Mouse (Mus musculus) forebrain, postnatal 0 days (tissue): ENCODE measurements at regions not wholly inside any gene's neighbourhood (a gene's known extent, or its start where the extent isn't known, plus 50 kb on each side); places are given as distances from the start of the nearest gene placed in this dataset.

Source experiments
- ATAC-seq: fragments of 200-750 bp; cut with Nextera tagmentation; 2 replicates; pipeline ENCODE4 v1.8.0; 2017; ENCODE audit warnings: mild to moderate bottlenecking, moderate library complexity
- DNase-seq: peaks from one replicate; pipeline ENCODE4 v3.0.0-alpha.2; 2015
- H3K27ac ChIP-seq: fragments of 300-500 bp; sonication (generic); 2 replicates; pipeline ENCODE4 v1.5.1; 2014; ENCODE audit warnings: low read depth, mild to moderate bottlenecking, antibody characterized with exemption, low read length, moderate library complexity, mixed read lengths
- H3K27me3 ChIP-seq: fragments of 300-500 bp; sonication (generic); 2 replicates; pipeline ENCODE4 v1.6.1; 2014; ENCODE audit warnings: mild to moderate bottlenecking, low read length, mixed read lengths; ENCODE audit not compliant: insufficient read depth
- H3K36me3 ChIP-seq: fragments of 300-500 bp; sonication (generic); 2 replicates; pipeline ENCODE4 v1.6.1; 2014; ENCODE audit warnings: mild to moderate bottlenecking, moderate library complexity; ENCODE audit not compliant: insufficient read depth
- H3K4me1 ChIP-seq: fragments of 300-500 bp; sonication (generic); 2 replicates; pipeline ENCODE4 v1.6.1; 2014; ENCODE audit warnings: antibody characterized with exemption; ENCODE audit not compliant: insufficient read depth
- H3K4me2 ChIP-seq: fragments of 300-500 bp; sonication (generic); 2 replicates; pipeline ENCODE4 v1.6.1; 2014; ENCODE audit warnings: low read depth, mild to moderate bottlenecking, moderate library complexity
- H3K4me3 ChIP-seq: fragments of 300-500 bp; sonication (generic); 2 replicates; pipeline ENCODE4 v1.5.1; 2014; ENCODE audit warnings: low read depth, low read length, mixed read lengths
- H3K9ac ChIP-seq: fragments of 300-500 bp; sonication (generic); 2 replicates; pipeline ENCODE4 v1.6.1; 2014; ENCODE audit warnings: mild to moderate bottlenecking
- H3K9me3 ChIP-seq: fragments of 300-500 bp; sonication (generic); 2 replicates; pipeline ENCODE4 v1.6.1; 2016; ENCODE audit warnings: low read length
- CTCF ChIP-seq: sonication (generic); IDR thresholded peaks from 2 replicates; pipeline ENCODE4 v1.5.1; 2016; ENCODE audit warnings: antibody characterized with exemption, control low read depth, low read depth
- WGBS: fragments of 180-500 bp; shearing (Covaris S2); extraction: QIAGEN DNeasy Blood & Tissue Kit; methylation state at CpG from one replicate; pipeline ENCODE4 v1.1.7; 2014; 5-methylcytosine and 5-hydroxymethylcytosine counted together

DNA sequence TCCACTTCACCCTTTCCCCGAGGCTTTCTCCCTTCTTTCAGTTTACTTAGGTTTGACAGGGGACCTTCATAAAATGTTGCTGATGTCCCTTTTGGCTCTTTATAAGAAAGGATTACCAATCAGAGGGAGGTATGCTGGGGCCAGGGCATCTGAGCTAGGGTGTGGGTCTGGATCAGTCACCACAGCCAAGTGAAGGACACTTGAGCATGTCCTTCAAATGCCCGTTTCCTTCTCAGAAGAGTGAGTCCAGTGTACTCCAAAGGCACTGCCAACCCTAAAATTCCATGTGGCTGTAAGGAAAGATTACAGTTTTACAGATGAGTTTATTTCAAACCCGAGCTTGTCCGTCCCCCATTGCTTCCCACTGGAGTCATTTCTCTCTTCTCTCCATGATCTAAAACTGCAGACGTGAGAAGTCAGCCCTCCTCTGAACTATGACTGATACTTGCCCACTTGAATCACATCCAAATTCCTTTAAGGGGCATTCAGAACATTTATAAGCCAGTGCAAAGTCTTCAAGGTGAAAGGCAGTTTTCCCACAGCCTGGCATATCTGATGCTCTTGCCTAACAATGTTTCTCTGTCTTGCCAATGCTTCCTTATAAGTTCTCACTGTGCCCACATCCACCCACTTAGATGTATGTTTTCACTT is 321.8 kb upstream of the Fam241a start:
- no peak overlapping the region for H3K27ac ChIP-seq
- H3K36me3 ChIP-seq = no peaks in the 10 kb centered on the region
- TF ChIP-seq CTCF = no peak
- H3K4me2 ChIP-seq = no peak overlapping the region
- ATAC-seq (no peak), DNase-seq (no peak)
- WGBS = 85% methylated on average over 5 of the region's 5 CpGs
- no peaks in the 10 kb centered on the region for H3K9me3 ChIP-seq
- H3K27me3 ChIP-seq = no peaks in the 10 kb centered on the region
- H3K4me1 ChIP-seq = no peaks in the 10 kb centered on the region
- H3K4me3 ChIP-seq = no peak overlapping the region
- no peak overlapping the region for H3K9ac ChIP-seq

DNA sequence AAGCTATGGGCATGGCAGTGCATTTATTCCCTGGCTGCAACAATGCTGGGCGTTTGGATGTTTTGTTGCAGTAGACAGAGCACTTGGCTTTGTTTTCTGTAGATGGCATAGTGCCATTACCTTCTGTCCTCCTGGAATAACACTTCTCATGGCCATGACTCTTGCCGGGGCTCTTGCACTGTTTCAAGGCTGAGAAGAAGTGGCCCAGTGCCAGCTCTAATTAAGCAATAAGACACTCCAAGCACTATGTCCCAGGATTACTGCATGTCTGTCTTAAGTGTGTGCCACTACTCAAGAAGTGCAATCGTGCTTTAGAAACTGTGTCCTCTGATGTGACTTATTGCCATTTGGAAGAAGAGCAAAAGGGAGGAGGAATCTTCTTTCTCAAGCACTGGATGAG is 316.1 kb upstream of the Fam241a start:
- no peaks in the 10 kb centered on the region for H3K27me3 ChIP-seq
- DNase-seq = peak; percentile 22
- peaks cover 3% of the 10 kb centered on the region; the same call in 1 of the 2 replicates for H3K4me1 ChIP-seq
- H3K9me3 ChIP-seq = no peaks in the 10 kb centered on the region
- no peak for TF ChIP-seq CTCF
- H3K4me3 ChIP-seq = no peak overlapping the region
- peak; percentile 64; the same call in 1 of the 2 replicates for ATAC-seq
- WGBS = 25% methylated on average over 3 of the region's 3 CpGs
- H3K9ac ChIP-seq = no peak overlapping the region
- H3K36me3 ChIP-seq = no peaks in the 10 kb centered on the region
- H3K4me2 ChIP-seq = no peak overlapping the region
- no peak overlapping the region for H3K27ac ChIP-seq

- no peak overlapping the region for H3K9ac ChIP-seq
- TF ChIP-seq CTCF = no peak
- peaks cover 3% of the 10 kb centered on the region; the same call in 1 of the 2 replicates for H3K4me1 ChIP-seq
- WGBS = 58% methylated on average over 1 of the region's 1 CpGs
- no peak overlapping the region for H3K27ac ChIP-seq
- no peak overlapping the region for H3K4me3 ChIP-seq
- no peaks in the 10 kb centered on the region for H3K36me3 ChIP-seq
- H3K4me2 ChIP-seq = no peak overlapping the region
- no peaks in the 10 kb centered on the region for H3K9me3 ChIP-seq
- DNase-seq (no peak), ATAC-seq (no peak)
- no peaks in the 10 kb centered on the region for H3K27me3 ChIP-seq
Observed at GRCm38 (mm10) chr3:128210591-128210990, 314.5 kb upstream of the Fam241a start.

- no peak overlapping the region for H3K9ac ChIP-seq
- H3K4me2 ChIP-seq = no peak overlapping the region
- H3K27ac ChIP-seq = no peak overlapping the region
- ATAC-seq (no peak), DNase-seq (no peak)
- no peaks in the 10 kb centered on the region for H3K4me1 ChIP-seq
- WGBS = 65% methylated on average over 3 of the region's 3 CpGs
- 0 out of 2 replicates have a peak, but pooled peaks have one; percentile 3 for TF ChIP-seq CTCF
- no peaks in the 10 kb centered on the region for H3K9me3 ChIP-seq
- no peak overlapping the region for H3K4me3 ChIP-seq
- H3K27me3 ChIP-seq = no peaks in the 10 kb centered on the region
- H3K36me3 ChIP-seq = no peaks in the 10 kb centered on the region
Observed at GRCm38 (mm10) chr3:128206948-128207347, 310.8 kb upstream of the Fam241a start.

- 61% methylated on average over 1 of the region's 1 CpGs for WGBS
Observed at GRCm38 (mm10) chr3:128206483-128206882, 310.4 kb upstream of the Fam241a start.

GRCm38 (mm10) chr3:128200574-128201235 is 304.6 kb upstream of the Fam241a start:
- H3K4me1 ChIP-seq = no peaks in the 10 kb centered on the region
- no peak for TF ChIP-seq CTCF
- no peak overlapping the region for H3K4me2 ChIP-seq
- DNase-seq = no peak
- H3K4me3 ChIP-seq = no peak overlapping the region
- 85% methylated on average over 5 of the region's 5 CpGs for WGBS
- no peak overlapping the region for H3K9ac ChIP-seq
- no peak overlapping the region for H3K27ac ChIP-seq
- ATAC-seq = no peak
- no peaks in the 10 kb centered on the region for H3K9me3 ChIP-seq
- H3K27me3 ChIP-seq = no peaks in the 10 kb centered on the region
- no peaks in the 10 kb centered on the region for H3K36me3 ChIP-seq

More at GRCm38 (mm10) chr3:128206483-128206882, 310.4 kb upstream of the Fam241a start:
- Histone ChIP-seq H3K4me2 (no peak overlapping the region), H3K36me3 (no peaks in the 10 kb centered on the region), H3K4me1 (no peaks in the 10 kb centered on the region), H3K9me3 (no peaks in the 10 kb centered on the region), H3K27ac (no peak overlapping the region), H3K9ac (no peak overlapping the region), H3K27me3 (no peaks in the 10 kb centered on the region), H3K4me3 (no peak overlapping the region)
- TF ChIP-seq CTCF = no peak
- ATAC-seq (no peak), DNase-seq (no peak)

GRCm38 (mm10) chr3:128199466-128199865 is 303.3 kb upstream of the Fam241a start:
- no peaks in the 10 kb centered on the region for H3K36me3 ChIP-seq

More at GRCm38 (mm10) chr3:128199466-128199865, 303.3 kb upstream of the Fam241a start:
- Histone ChIP-seq H3K4me3 (no peak overlapping the region), H3K9ac (no peak overlapping the region), H3K4me2 (no peak overlapping the region), H3K27me3 (no peaks in the 10 kb centered on the region), H3K27ac (no peak overlapping the region), H3K4me1 (no peaks in the 10 kb centered on the region), H3K9me3 (no peaks in the 10 kb centered on the region)
- no peak for TF ChIP-seq CTCF
- 94% methylated on average over 2 of the region's 2 CpGs for WGBS
- no peak for ATAC-seq
- no peak for DNase-seq
